ENCODE assay signal across 8 mouse cellular contexts in the genomic region with DNA sequence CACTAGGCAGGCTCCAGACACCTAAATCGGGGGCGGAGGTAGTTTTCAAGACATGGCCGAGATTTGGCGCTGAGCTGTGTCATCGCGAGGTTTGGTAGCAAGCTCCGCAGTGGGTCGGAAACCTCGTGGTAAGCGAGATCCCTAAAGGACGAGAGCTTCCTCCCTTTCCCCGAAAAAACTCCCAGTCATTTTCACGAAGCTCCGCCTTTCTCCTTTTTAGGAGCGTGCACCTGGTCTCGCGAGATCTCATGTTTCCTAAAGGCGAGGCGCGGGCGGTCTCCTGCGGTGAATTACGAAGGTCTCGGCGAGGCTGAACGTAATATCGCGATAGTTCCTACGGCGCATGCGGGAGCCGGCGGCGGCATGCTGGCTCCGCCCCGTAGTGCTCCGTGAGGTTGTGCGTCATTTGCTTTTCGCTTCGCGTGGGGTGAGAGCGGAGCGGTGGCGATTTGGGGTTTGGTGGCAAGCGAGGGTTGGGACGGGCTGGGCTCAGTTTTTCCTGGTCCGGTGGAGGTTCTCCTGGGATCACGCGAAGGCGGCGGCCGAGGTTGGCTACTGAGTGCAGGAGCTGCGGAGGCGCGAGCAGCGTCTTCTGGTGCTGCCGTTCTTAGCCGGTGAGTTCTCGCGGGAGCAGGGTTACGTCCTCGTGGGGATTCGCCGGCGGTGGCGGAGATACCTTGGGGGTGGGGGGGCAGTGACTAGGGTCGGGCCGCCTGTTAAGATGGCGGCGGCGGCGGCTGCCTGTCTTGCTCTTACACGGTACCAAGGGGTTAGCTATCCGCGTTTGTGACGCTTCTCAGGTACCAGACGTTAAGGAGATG. TPM values are rescaled to one million over a fixed set of nuclear protein-coding genes. Genes with fewer than 3 reads are reported as not detected.
DNase-seq lines count a peak whose midpoint lies in the region; ATAC-seq and TF ChIP-seq lines count a peak whose summit lies in the region.

No protein-coding gene starts in this region.

- peak; percentile 99 for DNase-seq in 3T3-L1 (ENCODE audit: low read depth, low spot score)
- DNase-seq in adrenal gland, postnatal 4 days (ENCODE audit: low spot score in 2 of 2) = peak; percentile 60 to 73
- DNase-seq in embryonic facial prominence, embryonic 14.5 days (ENCODE audit: low spot score) = peak; percentile 99
- DNase-seq in heart, adult 2 months = peak; percentile 90 to 94
- peak; percentile 95 to 97 for DNase-seq in kidney, adult 8-10 months
- peak; percentile 81 to 92 for DNase-seq in spleen, postnatal 10 days (ENCODE audit: low spot score in 2 of 2)

- TF ChIP-seq EP300 in heart, adult 2 months (IDR thresholded peaks at IDR 0.05; ENCODE audit: insufficient read depth, low read depth, low read length) = 0 out of 2 replicates have a peak, but pooled peaks have one; percentile 9

- peak; percentile 91 for ATAC-seq in embryonic facial prominence, embryonic 14.5 days (ENCODE audit: low read depth)
- peak; percentile 92 for ATAC-seq in limb, embryonic 13.5 days (ENCODE audit: low FRiP score, low read depth)
- peak; percentile 93 for ATAC-seq in midbrain, embryonic 16.5 days

- intact Hi-C loops in heart, adult 2 months (cut with DNase I) = loop anchor here (10.0 kb wide), 2 partner anchors 212 to 278 kb away; partner anchors contain the start of genes Phf8, Ribc1 and Smc1a

- TF ChIP-seq CTCF in heart, adult 2 months (IDR thresholded peaks at IDR 0.05) = no peak

- H3K4me2 ChIP-seq in embryonic facial prominence, embryonic 14.5 days (ENCODE audit: low read depth, low read length) = peak overlapping the region; percentile 62
- H3K4me2 ChIP-seq in limb, embryonic 13.5 days (replicated peaks) = peak overlapping the region; percentile 73
- H3K4me2 ChIP-seq in midbrain, embryonic 16.5 days (ENCODE audit: low read length) = peak overlapping the region; percentile 69

- peak overlapping the region; percentile 77 for H3K9ac ChIP-seq in embryonic facial prominence, embryonic 14.5 days (ENCODE audit: low read depth, low read length)
- peak overlapping the region; percentile 91 for H3K9ac ChIP-seq in heart, adult 2 months (ENCODE audit: low read depth, low read length)
- H3K9ac ChIP-seq in limb, embryonic 13.5 days = peak overlapping the region; percentile 73
- H3K9ac ChIP-seq in midbrain, embryonic 16.5 days (ENCODE audit: low read depth, low read length) = peak overlapping the region; percentile 66

- H3K4me1 ChIP-seq in embryonic facial prominence, embryonic 14.5 days (ENCODE audit: control insufficient read depth, insufficient read depth, low read length) = no peaks in the 10 kb centered on the region; the same call in 1 of the 2 replicates
- no peaks in the 10 kb centered on the region; the same call in 1 of the 2 replicates for H3K4me1 ChIP-seq in heart, adult 2 months (ENCODE audit: control insufficient read depth, insufficient read depth, low read length)
- H3K4me1 ChIP-seq in limb, embryonic 13.5 days = no peaks in the 10 kb centered on the region
- peaks cover 5% of the 10 kb centered on the region for H3K4me1 ChIP-seq in midbrain, embryonic 16.5 days (ENCODE audit: control insufficient read depth, insufficient read depth, low read length)

- WGBS in embryonic facial prominence, embryonic 14.5 days = 29% methylated on average over 70 of the region's 77 CpGs
- 19% methylated on average over 75 of the region's 77 CpGs for WGBS in heart, adult 2 months
- 12% methylated on average over 77 of the region's 77 CpGs for WGBS in limb, embryonic 13.5 days
- 25% methylated on average over 69 of the region's 77 CpGs for WGBS in midbrain, embryonic 16.5 days

- no peaks in the 10 kb centered on the region for H3K79me2 ChIP-seq in heart, adult 2 months (replicated peaks; ENCODE audit: control insufficient read depth, insufficient read depth, low read length)

- H3K27me3 ChIP-seq in embryonic facial prominence, embryonic 14.5 days (replicated peaks; ENCODE audit: control insufficient read depth, insufficient read depth, low read length) = no peaks in the 10 kb centered on the region; the same call in 1 of the 2 replicates
- no peaks in the 10 kb centered on the region for H3K27me3 ChIP-seq in heart, adult 2 months (ENCODE audit: control insufficient read depth, insufficient read depth, low read length)
- peaks cover 21% of the 10 kb centered on the region; the same call in 1 of the 2 replicates for H3K27me3 ChIP-seq in limb, embryonic 13.5 days
- H3K27me3 ChIP-seq in midbrain, embryonic 16.5 days (ENCODE audit: control insufficient read depth, insufficient read depth, low read depth, low read length) = no peaks in the 10 kb centered on the region

- H3K27ac ChIP-seq in embryonic facial prominence, embryonic 14.5 days (replicated peaks; ENCODE audit: low read depth, low read length) = peak overlapping the region; percentile 96
- peak overlapping the region; percentile 95 for H3K27ac ChIP-seq in heart, adult 2 months
- peak overlapping the region; percentile 94 for H3K27ac ChIP-seq in limb, embryonic 13.5 days
- peak overlapping the region; percentile 92 for H3K27ac ChIP-seq in midbrain, embryonic 16.5 days (ENCODE audit: low read length)

- TF ChIP-seq POLR2A in heart, adult 2 months (IDR thresholded peaks at IDR 0.05; ENCODE audit: insufficient read depth, low read depth, low read length) = peak; percentile 67

- no peaks in the 10 kb centered on the region for H3K9me3 ChIP-seq in embryonic facial prominence, embryonic 14.5 days (ENCODE audit: control insufficient read depth, low read length)
- H3K9me3 ChIP-seq in limb, embryonic 13.5 days = no peaks in the 10 kb centered on the region
- no peaks in the 10 kb centered on the region for H3K9me3 ChIP-seq in midbrain, embryonic 16.5 days (replicated peaks; ENCODE audit: control insufficient read depth, low read length, poor library complexity, severe bottlenecking)

- H3K4me3 ChIP-seq in embryonic facial prominence, embryonic 14.5 days (ENCODE audit: low read depth, low read length) = peak overlapping the region; percentile 56
- peak overlapping the region; percentile 72 for H3K4me3 ChIP-seq in heart, adult 2 months
- H3K4me3 ChIP-seq in limb, embryonic 13.5 days = peak overlapping the region; percentile 55
- H3K4me3 ChIP-seq in midbrain, embryonic 16.5 days (ENCODE audit: low read depth, low read length) = peak overlapping the region; percentile 52

- no peaks in the 10 kb centered on the region for H3K36me3 ChIP-seq in embryonic facial prominence, embryonic 14.5 days (ENCODE audit: control insufficient read depth, insufficient read depth, low read length)
- peaks cover 6% of the 10 kb centered on the region for H3K36me3 ChIP-seq in heart, adult 2 months (ENCODE audit: control insufficient read depth, insufficient read depth, low read length)
- no peaks in the 10 kb centered on the region for H3K36me3 ChIP-seq in limb, embryonic 13.5 days
- no peaks in the 10 kb centered on the region for H3K36me3 ChIP-seq in midbrain, embryonic 16.5 days (ENCODE audit: control insufficient read depth, insufficient read depth, low read length)

RNA-seq across cellular contexts. Expression of gene Huwe1, which starts 2.6 kb away (rescaled TPM):
- total RNA-seq in adrenal gland, postnatal 4 days (2021) = 100 to 1,000 TPM; 213 to 240 TPM
- polyA plus RNA-seq in embryonic facial prominence, embryonic 14.5 days (2014; fragmentation: Nextera tagmentation; extraction: Ambion mirVana) = 47.2 and 50.6 TPM in 2 replicates
- total RNA-seq in heart, adult 2 months (2021) = 100 to 1,000 TPM; 151 to 152 TPM
- polyA plus RNA-seq in heart, adult 2 months (2012; rRNA removed) = 45.5 and 65.0 TPM in 2 replicates
- polyA plus RNA-seq in limb, embryonic 13.5 days (2015; fragmentation: Nextera tagmentation; extraction: Ambion mirVana) = 53.5 and 53.9 TPM in 2 replicates
- polyA plus RNA-seq in midbrain, embryonic 16.5 days (2015; fragmentation: Nextera tagmentation; extraction: Ambion mirVana) = 46.3 and 55.9 TPM in 2 replicates

Comparison
In these comparisons a context has a peak if more than half of its experiments do, and no peak if none do; other contexts are left out.
1. Peak in every context shown above with its lines: DNase-seq, ATAC-seq, H3K4me3 ChIP-seq and H3K27ac ChIP-seq.